Mouse (Mus musculus) liver, adult 2 months (tissue): ENCODE measurements at regions not wholly inside any gene's neighbourhood (a gene's known extent, or its start where the extent isn't known, plus 50 kb on each side); places are given as distances from the start of the nearest gene placed in this dataset.

ENCODE experiments used
- DNase-seq: peaks from one replicate; pipeline ENCODE4 v3.0.0-alpha.2; 2011; ENCODE audit warnings: low read depth, low spot score; ENCODE audit errors: extremely low read depth
- H3K27ac ChIP-seq: fragments of 200-500 bp; replicated peaks from 2 replicates; pipeline ENCODE4 v1.5.1; 2012; ENCODE audit warnings: low read depth, mild to moderate bottlenecking, control low read depth, inconsistent platforms, low read length; ENCODE audit not compliant: insufficient read depth
- H3K27me3 ChIP-seq: fragments of 200-500 bp; 2 replicates; pipeline ENCODE4 v1.6.1; 2012; ENCODE audit warnings: mild to moderate bottlenecking, moderate library complexity, low read length, inconsistent platforms; ENCODE audit not compliant: control insufficient read depth, insufficient read depth
- H3K36me3 ChIP-seq: fragments of 200-500 bp; 2 replicates; pipeline ENCODE4 v1.6.1; 2012; ENCODE audit warnings: low read length, inconsistent platforms; ENCODE audit not compliant: control insufficient read depth, insufficient read depth
- H3K4me1 ChIP-seq: fragments of 200-500 bp; 2 replicates; pipeline ENCODE4 v1.6.1; 2011; ENCODE audit warnings: low read length; ENCODE audit not compliant: control insufficient read depth, insufficient read depth
- H3K4me3 ChIP-seq: fragments of 200-500 bp; 2 replicates; pipeline ENCODE4 v1.5.1; 2011; ENCODE audit warnings: low read depth, mild to moderate bottlenecking, control low read depth, low read length, moderate library complexity; ENCODE audit not compliant: insufficient read depth
- H3K79me2 ChIP-seq: fragments of 200-500 bp; 2 replicates; pipeline ENCODE4 v1.6.1; 2012; ENCODE audit warnings: inconsistent platforms, mild to moderate bottlenecking, low read length, moderate library complexity; ENCODE audit not compliant: control insufficient read depth, insufficient read depth
- H3K9ac ChIP-seq: fragments of 200-500 bp; 2 replicates; pipeline ENCODE4 v1.6.1; 2012; ENCODE audit warnings: low read depth, mild to moderate bottlenecking, control low read depth, inconsistent platforms, low read length
- CTCF ChIP-seq: fragments of 200-500 bp; IDR thresholded peaks from 2 replicates; pipeline ENCODE4 v1.5.1; 2011; ENCODE audit warnings: low read depth, low read length, control low read depth
- POLR2A ChIP-seq: fragments of 200-500 bp; IDR thresholded peaks from 2 replicates; pipeline ENCODE4 v1.6.1; 2011; ENCODE audit warnings: low read length, control low read depth; ENCODE audit not compliant: insufficient read depth; ENCODE audit errors: extremely low read depth
- WGBS: fragments of 180-500 bp; shearing (Covaris S2); methylation state at CpG from one replicate; pipeline ENCODE4 v1.1.7; 2018; 5-methylcytosine and 5-hydroxymethylcytosine counted together

DNA sequence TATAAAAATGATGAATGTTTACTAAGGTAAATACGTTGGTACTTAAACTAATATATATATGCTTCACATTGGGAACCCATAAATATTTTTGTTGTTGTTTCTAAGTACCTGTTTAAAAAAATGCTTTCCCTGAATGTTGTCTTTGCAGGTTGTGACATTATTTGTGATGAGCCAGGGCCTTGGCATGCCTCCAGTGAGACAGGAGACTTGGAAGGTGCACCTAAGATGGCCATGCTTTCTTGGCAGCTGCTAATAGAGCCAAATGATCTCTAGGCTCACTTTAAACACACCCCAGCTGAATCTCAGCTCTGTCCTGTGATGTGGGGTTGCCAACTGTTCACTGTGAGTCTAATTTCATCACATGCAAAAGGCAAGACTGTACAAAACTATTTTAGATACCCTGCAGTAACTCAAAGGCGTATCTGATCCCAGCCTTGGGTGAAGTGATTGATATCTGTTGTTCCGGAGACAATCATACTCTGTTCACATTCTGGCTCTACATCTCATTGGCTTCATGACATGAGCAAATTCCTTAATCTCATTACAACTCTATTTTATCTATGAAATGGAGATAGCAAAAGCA lies 197.8 kb upstream of the P2ry1 start:
- no peak overlapping the region for H3K9ac ChIP-seq
- DNase-seq, result no peak

GRCm38 (mm10) chr3:60811924-60812323 lies 190.7 kb upstream of the P2ry1 start:
- H3K4me3 ChIP-seq, result no peak overlapping the region
- no peaks in the 10 kb centered on the region for H3K79me2 ChIP-seq
- no peak overlapping the region for H3K9ac ChIP-seq
- no peaks in the 10 kb centered on the region for H3K4me1 ChIP-seq
- H3K27ac ChIP-seq, result no peak overlapping the region
- DNase-seq, result peak; percentile 13
- H3K36me3 ChIP-seq, result no peaks in the 10 kb centered on the region
- 63% methylated on average over 5 of the region's 5 CpGs for WGBS
- no peak for TF ChIP-seq POLR2A
- no peak for TF ChIP-seq CTCF
- no peaks in the 10 kb centered on the region for H3K27me3 ChIP-seq

More for the DNA sequence above, 197.8 kb upstream of the P2ry1 start:
- no peaks in the 10 kb centered on the region for H3K79me2 ChIP-seq
- TF ChIP-seq POLR2A, result no peak
- H3K27ac ChIP-seq, result no peak overlapping the region
- H3K4me1 ChIP-seq, result no peaks in the 10 kb centered on the region
- no peak overlapping the region for H3K4me3 ChIP-seq
- H3K27me3 ChIP-seq, result no peaks in the 10 kb centered on the region
- no peaks in the 10 kb centered on the region for H3K36me3 ChIP-seq
- WGBS, result 97% methylated on average over 3 of the region's 3 CpGs

DNA sequence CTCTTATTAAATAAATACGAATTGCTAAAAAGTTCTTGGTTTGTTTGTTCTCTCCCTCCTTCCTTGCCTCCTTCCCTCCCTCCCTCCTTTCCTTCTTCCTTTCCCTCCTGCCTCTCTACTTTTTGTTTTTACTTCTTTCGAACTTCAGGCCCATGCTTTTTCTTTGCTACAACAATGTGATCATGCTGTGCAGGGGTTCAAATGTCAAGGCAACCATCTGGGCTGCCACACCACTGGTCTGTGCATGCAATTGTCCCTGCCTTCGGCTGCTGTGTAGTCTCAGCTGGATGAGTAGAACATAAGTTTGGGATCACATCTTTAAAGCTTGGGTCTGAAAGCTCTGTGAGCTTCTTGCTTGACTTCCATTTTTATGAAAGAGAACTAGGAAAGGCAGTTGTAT lies 189.1 kb upstream of the P2ry1 start:
- 82% methylated on average over 3 of the region's 3 CpGs for WGBS
- H3K9ac ChIP-seq, result no peak overlapping the region
- no peak for DNase-seq

GRCm38 (mm10) chr3:60819684-60820281 lies 182.8 kb upstream of the P2ry1 start:
- 63% methylated on average over 4 of the region's 4 CpGs for WGBS
- no peak overlapping the region for H3K27ac ChIP-seq
- no peak overlapping the region for H3K4me3 ChIP-seq
- no peak for DNase-seq
- no peaks in the 10 kb centered on the region for H3K27me3 ChIP-seq
- no peaks in the 10 kb centered on the region for H3K36me3 ChIP-seq
- TF ChIP-seq POLR2A (no peak), CTCF (no peak)
- H3K4me1 ChIP-seq, result no peaks in the 10 kb centered on the region
- H3K9ac ChIP-seq, result no peak overlapping the region
- H3K79me2 ChIP-seq, result no peaks in the 10 kb centered on the region

More for the DNA sequence above, 189.1 kb upstream of the P2ry1 start:
- no peaks in the 10 kb centered on the region for H3K4me1 ChIP-seq
- no peak overlapping the region for H3K4me3 ChIP-seq
- no peak overlapping the region for H3K27ac ChIP-seq
- no peaks in the 10 kb centered on the region for H3K79me2 ChIP-seq
- H3K27me3 ChIP-seq, result no peaks in the 10 kb centered on the region
- TF ChIP-seq CTCF (no peak), POLR2A (no peak)
- no peaks in the 10 kb centered on the region for H3K36me3 ChIP-seq

GRCm38 (mm10) chr3:60821463-60821862 lies 181.1 kb upstream of the P2ry1 start:
- H3K27me3 ChIP-seq, result no peaks in the 10 kb centered on the region
- no peaks in the 10 kb centered on the region for H3K36me3 ChIP-seq
- H3K9ac ChIP-seq, result no peak overlapping the region
- no peak for DNase-seq
- no peak overlapping the region for H3K4me3 ChIP-seq
- H3K27ac ChIP-seq, result no peak overlapping the region
- H3K4me1 ChIP-seq, result no peaks in the 10 kb centered on the region
- TF ChIP-seq POLR2A (no peak), CTCF (no peak)
- no peaks in the 10 kb centered on the region for H3K79me2 ChIP-seq

DNA sequence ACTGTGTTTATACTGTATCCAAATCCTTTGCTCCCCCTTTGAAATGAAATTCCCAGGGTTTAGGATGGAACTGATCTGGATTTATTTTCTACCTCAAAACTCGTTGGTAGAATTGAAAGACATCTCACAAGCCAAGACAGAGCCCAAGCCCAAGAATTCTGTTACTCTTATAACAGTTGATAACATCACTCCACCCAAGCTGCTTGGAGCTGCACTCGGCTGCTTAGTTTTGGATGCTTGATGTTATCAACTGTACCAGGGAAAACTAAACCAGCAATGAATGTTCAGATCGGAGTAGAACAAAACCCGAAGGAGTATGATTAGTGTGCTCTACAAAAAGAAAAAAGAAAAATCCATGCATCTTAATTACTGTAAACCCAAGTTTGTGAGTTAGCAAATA lies 175.8 kb upstream of the P2ry1 start:
- Histone ChIP-seq H3K9ac (no peak overlapping the region), H3K27ac (no peak overlapping the region), H3K27me3 (no peaks in the 10 kb centered on the region), H3K79me2 (no peaks in the 10 kb centered on the region), H3K4me3 (no peak overlapping the region), H3K4me1 (no peaks in the 10 kb centered on the region), H3K36me3 (no peaks in the 10 kb centered on the region)
- 76% methylated on average over 4 of the region's 4 CpGs for WGBS
- TF ChIP-seq POLR2A (no peak), CTCF (no peak)
- no peak for DNase-seq
